Mouse (Mus musculus) liver, embryonic 11.5 days (tissue): ENCODE results near the gene Adamts7. TPM values are rescaled to one million over a fixed set of nuclear protein-coding genes. Genes with fewer than 3 reads are reported as not detected.

ENCODE experiments used
- ATAC-seq: fragments of 200-750 bp; cut with Nextera tagmentation; replicated peaks from 2 replicates; pipeline ENCODE4 v1.8.0; 2017; ENCODE audit warnings: moderate number of reproducible peaks, mild to moderate bottlenecking, moderate TSS enrichment, moderate library complexity; ENCODE audit not compliant: low FRiP score
- DNase-seq: peaks from one replicate; pipeline ENCODE4 v3.0.0-alpha.2; 2017; ENCODE audit warnings: low spot score
- H3K27ac ChIP-seq: fragments of 300-500 bp; sonication (generic); 2 replicates; pipeline ENCODE4 v1.5.1; 2014; ENCODE audit warnings: mild to moderate bottlenecking, low read depth, low read length, control low read depth
- H3K27me3 ChIP-seq: fragments of 300-500 bp; sonication (generic); replicated peaks from 2 replicates; pipeline ENCODE4 v1.6.1; 2014; ENCODE audit warnings: low read length, mixed read lengths; ENCODE audit not compliant: control insufficient read depth, insufficient read depth
- H3K36me3 ChIP-seq: fragments of 300-500 bp; sonication (generic); 2 replicates; pipeline ENCODE4 v1.6.1; 2014; ENCODE audit warnings: mild to moderate bottlenecking, low read length, moderate library complexity, mixed read lengths; ENCODE audit not compliant: control insufficient read depth, insufficient read depth
- H3K4me1 ChIP-seq: fragments of 300-500 bp; sonication (generic); replicated peaks from 2 replicates; pipeline ENCODE4 v1.6.1; 2014; ENCODE audit warnings: low read length, mixed read lengths; ENCODE audit not compliant: control insufficient read depth, insufficient read depth
- H3K4me2 ChIP-seq: fragments of 300-500 bp; sonication (generic); 2 replicates; pipeline ENCODE4 v1.6.1; 2014; ENCODE audit warnings: mild to moderate bottlenecking, control low read depth, moderate library complexity
- H3K4me3 ChIP-seq: fragments of 300-500 bp; sonication (generic); 2 replicates; pipeline ENCODE4 v1.5.1; 2014; ENCODE audit warnings: low read depth, low read length, control low read depth
- H3K9ac ChIP-seq: fragments of 300-500 bp; sonication (generic); 2 replicates; pipeline ENCODE4 v1.6.1; 2014; ENCODE audit warnings: low read depth, low read length, control low read depth
- H3K9me3 ChIP-seq: fragments of 300-500 bp; sonication (generic); 2 replicates; pipeline ENCODE4 v1.6.1; 2016; ENCODE audit warnings: low read length, inconsistent platforms, mixed read lengths; ENCODE audit not compliant: control insufficient read depth
- WGBS: fragments of 180-500 bp; shearing (Covaris S2); extraction: QIAGEN DNeasy Blood & Tissue Kit; methylation state at CpG from one replicate; pipeline ENCODE4 v1.1.7; 2014; 5-methylcytosine and 5-hydroxymethylcytosine counted together
- polyA plus RNA-seq: library from polyadenylated mRNA; unstranded; fragments of >200 nt; fragmentation: Nextera tagmentation; extraction: Ambion mirVana; gene quantifications from 2 replicates; pipeline ENCODE4 v1.2.1, GENCODE M21; 2014

The Adamts7 gene
- polyA plus RNA-seq, 1 experiment from 2014 or later: 3.2 TPM

- no peak for DNase-seq
- H3K4me2 ChIP-seq: no peak overlapping the region
- H3K27ac ChIP-seq: no peak overlapping the region
- H3K9me3 ChIP-seq: no peaks in the 10 kb centered on the region
- H3K27me3 ChIP-seq: peaks cover 37% of the 10 kb centered on the region
- no peak overlapping the region for H3K4me3 ChIP-seq
- 72% methylated on average over 4 of the region's 4 CpGs for WGBS
- H3K36me3 ChIP-seq: no peaks in the 10 kb centered on the region
- H3K9ac ChIP-seq: no peak overlapping the region
- no peaks in the 10 kb centered on the region for H3K4me1 ChIP-seq
- ATAC-seq: no peak
Observed at GRCm38 (mm10) chr9:90165590-90165989, 2.7 kb downstream of the Adamts7 start.

- no peaks in the 10 kb centered on the region for H3K36me3 ChIP-seq
- WGBS: 78% methylated on average over 5 of the region's 5 CpGs
- no peaks in the 10 kb centered on the region for H3K9me3 ChIP-seq
- H3K27me3 ChIP-seq: peaks cover 37% of the 10 kb centered on the region
- H3K4me3 ChIP-seq: no peak overlapping the region
- DNase-seq (no peak), ATAC-seq (no peak)
- no peak overlapping the region for H3K9ac ChIP-seq
- H3K4me2 ChIP-seq: no peak overlapping the region
- no peak overlapping the region for H3K27ac ChIP-seq
- no peaks in the 10 kb centered on the region for H3K4me1 ChIP-seq
Observed at GRCm38 (mm10) chr9:90166615-90167014, 3.7 kb downstream of the Adamts7 start.

GRCm38 (mm10) chr9:90169965-90170364 lies 7.1 kb downstream of the Adamts7 start:
- H3K4me3 ChIP-seq: no peak overlapping the region
- H3K9me3 ChIP-seq: no peaks in the 10 kb centered on the region
- ATAC-seq: no peak
- H3K36me3 ChIP-seq: no peaks in the 10 kb centered on the region
- H3K27ac ChIP-seq: no peak overlapping the region
- DNase-seq: no peak
- no peak overlapping the region for H3K9ac ChIP-seq
- peaks cover 8% of the 10 kb centered on the region for H3K27me3 ChIP-seq
- 78% methylated on average over 4 of the region's 4 CpGs for WGBS
- H3K4me1 ChIP-seq: no peaks in the 10 kb centered on the region
- H3K4me2 ChIP-seq: no peak overlapping the region

- no peak for ATAC-seq
- Histone ChIP-seq H3K9ac (no peak overlapping the region), H3K4me3 (no peak overlapping the region), H3K4me2 (no peak overlapping the region), H3K9me3 (no peaks in the 10 kb centered on the region), H3K36me3 (no peaks in the 10 kb centered on the region), H3K27ac (no peak overlapping the region), H3K27me3 (no peaks in the 10 kb centered on the region), H3K4me1 (no peaks in the 10 kb centered on the region)
- DNase-seq: no peak
- WGBS: 87% methylated on average over 19 of the region's 19 CpGs
Observed at GRCm38 (mm10) chr9:90171421-90171820, 8.6 kb downstream of the Adamts7 start.

GRCm38 (mm10) chr9:90172528-90173321 lies 9.9 kb downstream of the Adamts7 start:
- Histone ChIP-seq H3K27me3 (no peaks in the 10 kb centered on the region), H3K4me3 (no peak overlapping the region), H3K9ac (no peak overlapping the region), H3K4me2 (no peak overlapping the region), H3K36me3 (no peaks in the 10 kb centered on the region), H3K4me1 (no peaks in the 10 kb centered on the region), H3K9me3 (no peaks in the 10 kb centered on the region), H3K27ac (no peak overlapping the region)
- 63% methylated on average over 8 of the region's 8 CpGs for WGBS
- no peak for DNase-seq
- ATAC-seq: no peak

DNA sequence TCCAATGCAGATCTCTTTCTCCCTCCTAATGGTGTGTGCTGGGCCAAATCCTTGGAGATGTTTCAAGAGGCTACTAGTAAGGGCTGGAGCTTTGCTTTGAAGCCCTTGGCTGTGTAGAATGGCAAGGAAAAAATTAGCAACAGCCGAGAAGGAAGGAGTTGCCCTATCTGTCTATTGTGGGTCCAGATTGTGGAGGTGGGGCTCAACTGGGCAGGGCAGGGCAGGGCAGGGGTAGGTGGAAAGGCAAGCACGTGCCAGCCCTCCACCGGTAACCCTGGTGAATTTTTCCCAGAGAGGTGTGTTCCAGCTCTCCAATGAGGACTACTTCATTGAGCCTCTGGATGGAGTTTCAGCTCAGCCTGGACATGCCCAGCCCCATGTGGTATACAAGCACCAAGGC lies 10.5 kb downstream of the Adamts7 start:
- no peak overlapping the region for H3K27ac ChIP-seq
- ATAC-seq: no peak

DNA sequence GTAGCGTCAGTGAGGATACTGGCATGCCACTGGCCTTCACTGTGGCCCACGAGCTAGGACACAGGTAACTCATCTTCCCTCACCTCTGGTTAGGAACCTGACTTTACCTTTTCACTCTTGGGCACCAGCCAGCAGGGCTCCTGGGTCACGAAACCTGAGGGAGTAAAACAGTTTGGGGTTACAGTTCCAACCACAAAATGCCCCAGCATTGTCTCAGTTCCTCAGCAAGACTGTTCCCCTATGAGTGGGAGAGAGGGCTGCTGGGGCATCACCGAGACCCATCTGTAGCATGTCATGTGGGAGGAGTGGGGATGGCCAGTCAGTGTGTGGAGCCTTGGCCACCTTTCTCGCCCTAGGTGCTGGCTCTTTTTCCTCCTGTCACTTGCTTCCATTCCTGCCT lies 16.5 kb downstream of the Adamts7 start:
- DNase-seq (no peak), ATAC-seq (no peak)
- Histone ChIP-seq H3K9ac (no peak overlapping the region), H3K4me1 (no peaks in the 10 kb centered on the region), H3K36me3 (no peaks in the 10 kb centered on the region), H3K4me3 (no peak overlapping the region), H3K27me3 (no peaks in the 10 kb centered on the region), H3K4me2 (no peak overlapping the region), H3K27ac (no peak overlapping the region), H3K9me3 (no peaks in the 10 kb centered on the region)
- WGBS: 61% methylated on average over 5 of the region's 5 CpGs

More for the DNA sequence above, 10.5 kb downstream of the Adamts7 start:
- H3K4me2 ChIP-seq: no peak overlapping the region
- DNase-seq: no peak
- H3K4me3 ChIP-seq: no peak overlapping the region
- no peak overlapping the region for H3K9ac ChIP-seq
- WGBS: 68% methylated on average over 3 of the region's 3 CpGs
- H3K4me1 ChIP-seq: no peaks in the 10 kb centered on the region
- no peaks in the 10 kb centered on the region for H3K36me3 ChIP-seq
- no peaks in the 10 kb centered on the region for H3K27me3 ChIP-seq
- no peaks in the 10 kb centered on the region for H3K9me3 ChIP-seq

DNA sequence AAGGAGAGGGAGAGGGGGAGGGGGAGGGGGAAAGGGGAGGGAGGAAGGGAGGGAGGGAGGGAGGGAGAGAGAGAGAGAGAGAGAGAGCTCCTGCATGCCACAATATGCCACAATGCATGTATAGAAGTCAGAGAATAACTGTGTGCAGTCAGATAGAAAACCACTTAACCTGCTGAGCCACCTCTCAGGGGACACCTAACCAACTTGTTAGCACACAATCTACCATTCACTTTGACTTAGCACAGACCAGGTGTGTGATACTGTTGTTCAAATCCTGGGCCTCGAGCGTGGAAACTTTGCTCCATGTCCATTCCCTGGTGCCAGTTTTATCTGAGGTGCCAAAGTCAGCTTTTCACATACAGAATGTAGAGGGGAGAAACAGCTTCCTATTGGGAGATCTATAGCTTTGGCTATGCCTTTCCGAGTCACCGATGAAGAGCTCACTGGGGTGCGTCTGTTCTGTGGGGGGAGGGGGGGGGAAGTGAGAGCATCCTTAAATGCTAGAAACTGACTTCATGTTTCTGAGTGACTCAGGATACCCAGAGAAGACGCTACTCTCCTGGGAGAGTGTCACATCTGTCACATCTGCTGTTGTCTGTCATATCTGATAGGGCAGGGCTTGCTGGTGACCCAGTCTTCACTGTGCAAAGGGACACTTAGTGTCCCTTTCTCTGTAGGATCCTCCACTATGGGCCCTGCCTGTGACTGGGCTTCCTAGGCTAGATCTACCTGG lies 19.0 kb downstream of the Adamts7 start:
- Histone ChIP-seq H3K4me1 (no peaks in the 10 kb centered on the region), H3K27ac (no peak overlapping the region), H3K9ac (no peak overlapping the region)

More for the DNA sequence above, 19.0 kb downstream of the Adamts7 start:
- no peak for DNase-seq
- WGBS: 82% methylated on average over 6 of the region's 6 CpGs
- Histone ChIP-seq H3K9me3 (no peaks in the 10 kb centered on the region), H3K36me3 (no peaks in the 10 kb centered on the region), H3K27me3 (no peaks in the 10 kb centered on the region), H3K4me3 (no peak overlapping the region), H3K4me2 (no peak overlapping the region)
- no peak for ATAC-seq
